Mouse (Mus musculus): ENCODE data around the gene Nek8.

GRCm38 (mm10) chr11:78159557-78159956 is 16.9 kb downstream of the Nek8 start:
- TF ChIP-seq POLR2A (IDR thresholded peaks at IDR 0.05; ENCODE audit: borderline replicate concordance, insufficient read depth, low read length) (no peak), CTCF (IDR thresholded peaks at IDR 0.05; ENCODE audit: borderline replicate concordance, insufficient read depth, low read depth, low read length) (no peak)

Measured in cerebellum, adult 2 months (tissue).